Mouse (Mus musculus) intestine, embryonic 16.5 days (tissue): ENCODE results near the gene Lck. TPM values are rescaled to one million over a fixed set of nuclear protein-coding genes. Genes with fewer than 3 reads are reported as not detected.

Experiments used
- ATAC-seq: fragments of 200-750 bp; cut with Nextera tagmentation; 2 replicates; pipeline ENCODE4 v1.8.0; 2017; ENCODE audit warnings: moderate TSS enrichment, moderate library complexity
- H3K27ac ChIP-seq: fragments of 300-500 bp; sonication (generic); 2 replicates; pipeline ENCODE4 v1.5.1; 2014; ENCODE audit warnings: mild to moderate bottlenecking, low read length
- H3K27me3 ChIP-seq: fragments of 300-500 bp; sonication (generic); replicated peaks from 2 replicates; pipeline ENCODE4 v1.6.1; 2014; ENCODE audit warnings: low read length, control low read depth, mixed read lengths; ENCODE audit not compliant: control insufficient read depth, insufficient read depth
- H3K36me3 ChIP-seq: fragments of 300-500 bp; sonication (generic); 2 replicates; pipeline ENCODE4 v1.6.1; 2014; ENCODE audit warnings: low read length, control low read depth; ENCODE audit not compliant: control insufficient read depth, insufficient read depth
- H3K4me1 ChIP-seq: fragments of 300-500 bp; sonication (generic); 2 replicates; pipeline ENCODE4 v1.6.1; 2014; ENCODE audit warnings: low read length, control low read depth, mixed read lengths; ENCODE audit not compliant: control insufficient read depth, insufficient read depth
- H3K4me2 ChIP-seq: fragments of 300-500 bp; sonication (generic); 2 replicates; pipeline ENCODE4 v1.6.1; 2014; ENCODE audit warnings: low read depth, low read length, control low read depth
- H3K4me3 ChIP-seq: fragments of 300-500 bp; sonication (generic); 2 replicates; pipeline ENCODE4 v1.5.1; 2014; ENCODE audit warnings: mild to moderate bottlenecking, low read length
- H3K9ac ChIP-seq: fragments of 300-500 bp; sonication (generic); 2 replicates; pipeline ENCODE4 v1.6.1; 2014; ENCODE audit warnings: low read depth, low read length
- H3K9me3 ChIP-seq: fragments of 300-500 bp; sonication (generic); 2 replicates; pipeline ENCODE4 v1.6.1; 2016; ENCODE audit warnings: low read length, control low read depth; ENCODE audit not compliant: control insufficient read depth
- WGBS: fragments of 180-500 bp; shearing (Covaris S2); extraction: QIAGEN DNeasy Blood & Tissue Kit; methylation state at CpG from one replicate; pipeline ENCODE4 v1.1.7; 2014; 5-methylcytosine and 5-hydroxymethylcytosine counted together
- polyA plus RNA-seq: library from polyadenylated mRNA; unstranded; fragments of >200 nt; fragmentation: Nextera tagmentation; extraction: Ambion mirVana; gene quantifications from 2 replicates; pipeline ENCODE4 v1.2.1, GENCODE M21; 2015

The Lck gene
- polyA plus RNA-seq, 1 experiment from 2014 or later, result 7.9 TPM

DNA sequence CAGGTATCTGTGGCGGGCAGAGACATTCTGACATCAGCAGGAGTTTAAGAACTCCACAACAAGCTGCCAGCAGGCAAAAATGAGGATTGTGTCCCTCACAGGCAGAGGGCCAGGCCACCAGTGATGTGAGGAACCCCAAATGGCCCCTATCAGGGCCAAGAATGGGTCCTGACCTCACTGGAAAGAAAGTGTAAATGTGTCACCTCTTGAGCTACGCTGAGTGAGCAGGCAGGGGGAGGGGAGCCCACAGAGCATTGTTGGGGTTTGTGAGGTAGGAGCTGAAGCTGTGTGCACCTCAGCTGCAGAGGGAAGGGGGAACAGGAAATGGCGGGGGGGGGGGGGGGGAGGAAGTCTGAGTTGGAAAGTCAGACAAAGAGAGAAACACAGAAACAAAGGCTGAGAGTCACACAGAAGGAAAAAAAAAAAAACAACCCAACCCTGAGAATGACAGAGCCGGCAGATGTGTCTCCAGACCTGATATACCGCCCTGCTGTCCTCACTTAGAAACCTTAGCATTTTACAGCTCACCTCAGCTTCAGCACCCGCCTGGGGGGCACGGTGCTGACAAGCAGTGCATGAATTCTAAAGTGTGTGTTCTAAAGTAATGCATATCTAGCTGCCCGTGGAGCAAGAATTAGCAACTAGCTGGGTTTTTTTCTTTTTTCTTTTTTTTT, 1.9 kb upstream of the Lck start:
- no peak overlapping the region for H3K4me3 ChIP-seq
- no peak overlapping the region for H3K27ac ChIP-seq
- no peak overlapping the region for H3K9ac ChIP-seq
- no peak overlapping the region for H3K4me2 ChIP-seq
- H3K27me3 ChIP-seq, result no peaks in the 10 kb centered on the region
- H3K36me3 ChIP-seq, result no peaks in the 10 kb centered on the region
- no peaks in the 10 kb centered on the region for H3K4me1 ChIP-seq
- no peaks in the 10 kb centered on the region for H3K9me3 ChIP-seq
- ATAC-seq, result peak; percentile 46; the same call in 1 of the 2 replicates
- WGBS, result 47% methylated on average over 7 of the region's 8 CpGs

DNA sequence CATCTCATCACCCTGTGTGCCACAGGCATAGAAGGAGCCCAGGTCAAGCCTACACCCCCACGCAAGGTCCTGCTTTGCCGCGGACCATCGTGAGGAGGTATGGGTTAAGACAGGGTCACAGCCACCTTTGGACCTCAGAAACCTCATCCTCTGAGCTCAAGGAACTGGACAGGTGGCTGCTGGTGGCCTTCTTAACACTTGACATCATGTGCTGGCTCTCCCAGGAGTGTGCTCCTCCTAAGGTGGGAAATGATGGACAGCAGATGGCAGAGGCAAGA, 409 bp downstream of the Lck start:
- no peak overlapping the region for H3K9ac ChIP-seq
- WGBS, result 94% methylated on average over 4 of the region's 4 CpGs
- no peaks in the 10 kb centered on the region for H3K4me1 ChIP-seq
- no peak overlapping the region for H3K4me2 ChIP-seq
- H3K27me3 ChIP-seq, result no peaks in the 10 kb centered on the region
- H3K36me3 ChIP-seq, result no peaks in the 10 kb centered on the region
- H3K9me3 ChIP-seq, result no peaks in the 10 kb centered on the region
- no peak overlapping the region for H3K4me3 ChIP-seq
- ATAC-seq, result no peak
- H3K27ac ChIP-seq, result no peak overlapping the region

DNA sequence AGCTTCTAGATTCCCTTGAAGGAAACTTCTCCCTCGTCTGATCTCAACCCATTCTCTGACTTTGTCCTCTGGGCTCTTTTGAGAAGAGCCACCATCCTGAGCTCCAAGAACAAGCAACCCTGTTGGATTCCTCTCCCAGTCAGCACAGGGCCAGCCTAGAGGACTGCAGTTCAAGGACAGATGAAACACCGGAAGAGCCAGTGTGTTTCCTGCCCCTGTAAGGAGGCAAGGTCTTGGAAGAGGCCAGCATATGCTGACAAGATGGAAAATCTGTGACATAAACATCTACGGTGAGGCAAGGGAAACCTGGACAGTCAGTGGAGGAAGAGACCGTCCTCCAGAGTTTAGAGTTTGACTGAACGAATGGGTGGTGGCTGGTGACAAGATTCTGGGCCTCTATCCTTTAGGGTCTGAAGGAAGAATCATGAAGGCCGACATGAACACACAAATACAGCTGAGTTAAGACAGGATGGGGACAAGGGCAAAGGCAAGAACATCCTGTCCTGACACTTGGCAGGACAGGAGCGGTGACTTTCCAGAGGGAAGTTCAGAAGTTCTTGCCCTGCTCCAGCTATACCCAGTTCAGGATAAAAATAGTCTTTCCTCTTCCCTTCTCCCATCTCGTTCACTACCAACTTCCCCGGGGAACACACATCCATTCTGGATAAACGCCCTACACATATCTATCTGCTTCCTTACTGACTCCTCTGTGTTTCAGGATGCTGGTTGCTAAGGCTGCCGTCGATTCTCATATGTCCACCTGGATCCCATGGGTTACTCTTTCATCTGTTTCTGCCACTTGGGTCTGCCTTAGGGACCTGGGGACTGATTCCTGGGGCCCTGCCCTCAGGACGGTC, 977 bp downstream of the Lck start:
- Histone ChIP-seq H3K9ac (no peak overlapping the region), H3K36me3 (no peaks in the 10 kb centered on the region), H3K4me1 (no peaks in the 10 kb centered on the region), H3K4me3 (no peak overlapping the region), H3K4me2 (no peak overlapping the region), H3K27me3 (no peaks in the 10 kb centered on the region), H3K9me3 (no peaks in the 10 kb centered on the region), H3K27ac (no peak overlapping the region)
- no peak for ATAC-seq
- WGBS, result 73% methylated on average over 13 of the region's 13 CpGs

DNA sequence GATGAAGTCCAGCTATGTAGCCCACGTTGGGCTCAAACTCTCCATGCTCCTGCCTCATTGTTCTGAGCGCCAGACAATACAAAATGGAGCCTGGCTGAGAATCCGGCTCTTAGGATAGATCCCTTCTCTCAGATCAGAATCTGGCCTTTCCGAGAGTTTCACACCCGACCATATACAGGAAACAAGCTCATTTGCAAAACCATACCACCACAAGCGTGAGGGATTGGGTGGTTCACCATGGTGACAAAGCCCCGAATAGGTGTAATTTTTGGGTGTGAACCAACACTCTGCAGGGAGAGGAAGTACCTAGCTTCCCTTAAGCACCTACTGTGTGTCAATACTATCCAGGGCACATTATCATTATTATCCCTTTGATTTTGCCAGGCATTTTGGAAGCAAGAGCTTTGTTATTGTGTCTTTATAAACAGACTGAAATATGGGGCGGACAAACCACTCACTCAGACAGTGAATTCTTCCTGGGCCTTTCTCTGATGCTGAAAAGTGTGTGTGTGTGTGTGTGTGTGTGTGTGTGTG, 1.8 kb downstream of the Lck start:
- no peaks in the 10 kb centered on the region for H3K4me1 ChIP-seq
- no peaks in the 10 kb centered on the region for H3K27me3 ChIP-seq
- WGBS, result 73% methylated on average over 8 of the region's 8 CpGs
- H3K9ac ChIP-seq, result no peak overlapping the region
- no peak overlapping the region for H3K4me3 ChIP-seq
- ATAC-seq, result no peak
- H3K36me3 ChIP-seq, result no peaks in the 10 kb centered on the region
- no peaks in the 10 kb centered on the region for H3K9me3 ChIP-seq
- H3K27ac ChIP-seq, result no peak overlapping the region
- no peak overlapping the region for H3K4me2 ChIP-seq

DNA sequence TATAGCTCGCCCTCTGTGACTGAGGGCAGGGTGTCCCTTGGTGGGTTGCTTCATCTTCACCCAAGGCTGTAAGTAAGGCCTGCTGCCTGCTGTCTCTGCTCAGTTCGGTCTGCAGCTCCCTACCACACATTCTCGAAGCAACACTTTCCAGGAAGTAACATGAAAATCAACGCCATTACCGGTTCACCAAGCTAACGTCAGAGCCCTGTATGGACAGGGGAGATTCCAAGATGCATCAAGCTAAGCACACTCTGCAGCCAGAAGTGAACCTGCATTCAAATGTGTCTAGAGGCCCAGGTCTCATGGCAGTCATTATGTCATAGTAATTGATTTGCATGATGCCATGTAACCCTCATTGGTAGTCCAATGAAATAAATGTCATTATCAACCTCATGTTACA, 3.4 kb downstream of the Lck start:
- Histone ChIP-seq H3K9ac (no peak overlapping the region), H3K27ac (no peak overlapping the region), H3K4me3 (no peak overlapping the region), H3K27me3 (no peaks in the 10 kb centered on the region), H3K4me1 (no peaks in the 10 kb centered on the region), H3K36me3 (no peaks in the 10 kb centered on the region), H3K9me3 (no peaks in the 10 kb centered on the region), H3K4me2 (no peak overlapping the region)
- WGBS, result 85% methylated on average over 6 of the region's 6 CpGs
- ATAC-seq, result no peak

DNA sequence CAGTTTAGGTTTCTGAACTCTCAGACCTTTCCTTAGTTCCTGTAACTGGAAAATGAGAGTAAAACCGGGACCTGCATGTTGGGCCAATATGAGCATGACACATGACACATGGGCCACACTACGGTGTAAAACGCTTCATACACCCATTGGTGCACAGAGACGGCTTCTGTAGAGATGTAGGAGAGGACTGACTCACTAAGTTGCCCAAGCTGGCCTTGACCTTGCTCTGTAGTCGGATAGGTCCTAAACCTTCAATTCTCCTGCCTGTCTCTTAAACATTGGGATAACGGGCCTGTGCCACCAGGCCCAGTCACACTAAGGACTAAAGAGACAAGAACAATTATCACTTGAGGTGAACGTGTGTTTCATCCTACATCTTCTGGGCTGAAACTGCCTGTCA, 5.1 kb downstream of the Lck start:
- Histone ChIP-seq H3K4me3 (no peak overlapping the region), H3K27ac (no peak overlapping the region), H3K9ac (no peak overlapping the region), H3K27me3 (no peaks in the 10 kb centered on the region), H3K4me1 (peaks cover 4% of the 10 kb centered on the region; the same call in 1 of the 2 replicates), H3K4me2 (no peak overlapping the region), H3K9me3 (no peaks in the 10 kb centered on the region), H3K36me3 (no peaks in the 10 kb centered on the region)
- 93% methylated on average over 7 of the region's 7 CpGs for WGBS
- no peak for ATAC-seq

DNA sequence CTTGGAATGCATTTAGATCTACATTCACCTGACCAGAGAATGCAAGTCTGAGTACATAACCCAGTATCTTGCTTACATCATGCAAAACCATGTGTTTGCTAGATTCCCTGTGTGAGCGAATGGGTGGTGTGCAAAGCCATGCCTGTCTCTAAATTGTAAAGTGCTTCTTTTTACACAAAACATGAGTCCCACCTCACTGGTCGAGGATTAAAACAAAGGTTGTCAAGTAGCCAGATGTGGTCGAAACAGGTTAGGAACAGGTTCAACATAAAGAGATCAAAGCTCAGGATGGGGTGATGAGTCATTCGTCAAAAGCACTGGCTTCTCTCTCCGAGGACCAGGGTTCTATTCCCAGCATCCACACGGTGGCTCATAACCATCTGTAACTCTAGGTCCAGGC, 8.3 kb downstream of the Lck start:
- Histone ChIP-seq H3K9ac (no peak overlapping the region), H3K4me1 (peaks cover 6% of the 10 kb centered on the region; the same call in 1 of the 2 replicates), H3K36me3 (no peaks in the 10 kb centered on the region), H3K27me3 (no peaks in the 10 kb centered on the region), H3K4me3 (no peak overlapping the region), H3K9me3 (no peaks in the 10 kb centered on the region), H3K27ac (no peak overlapping the region), H3K4me2 (no peak overlapping the region)
- WGBS, result 81% methylated on average over 6 of the region's 6 CpGs
- no peak for ATAC-seq

DNA sequence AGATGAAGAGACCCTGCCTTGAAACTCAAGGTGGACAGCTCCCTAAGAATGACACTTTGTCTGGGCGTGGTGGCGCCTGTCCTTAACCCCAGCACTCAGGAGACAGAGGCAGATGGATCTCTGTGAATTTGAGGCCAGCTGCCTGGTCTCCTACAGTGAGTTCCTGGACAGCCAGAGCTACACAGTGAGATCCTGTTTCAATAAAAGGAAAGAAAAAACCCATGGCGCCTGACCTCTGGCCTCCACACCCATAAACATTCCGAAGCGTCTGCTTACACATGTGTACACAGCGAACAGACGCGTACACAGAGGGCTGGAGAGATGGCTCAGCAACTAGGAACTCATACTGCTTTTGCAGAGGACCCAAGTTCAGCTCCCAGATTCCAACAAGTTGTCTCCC, 9.7 kb downstream of the Lck start:
- no peaks in the 10 kb centered on the region for H3K9me3 ChIP-seq
- no peaks in the 10 kb centered on the region for H3K27me3 ChIP-seq
- no peak overlapping the region for H3K4me2 ChIP-seq
- peak; percentile 74 for ATAC-seq
- H3K36me3 ChIP-seq, result no peaks in the 10 kb centered on the region
- peaks cover 6% of the 10 kb centered on the region; the same call in 1 of the 2 replicates for H3K4me1 ChIP-seq
- H3K27ac ChIP-seq, result 0 out of 2 replicates have a peak overlapping the region, but pooled peaks have one; percentile 17
- no peak overlapping the region for H3K4me3 ChIP-seq
- 16% methylated on average over 8 of the region's 8 CpGs for WGBS
- H3K9ac ChIP-seq, result no peak overlapping the region

DNA sequence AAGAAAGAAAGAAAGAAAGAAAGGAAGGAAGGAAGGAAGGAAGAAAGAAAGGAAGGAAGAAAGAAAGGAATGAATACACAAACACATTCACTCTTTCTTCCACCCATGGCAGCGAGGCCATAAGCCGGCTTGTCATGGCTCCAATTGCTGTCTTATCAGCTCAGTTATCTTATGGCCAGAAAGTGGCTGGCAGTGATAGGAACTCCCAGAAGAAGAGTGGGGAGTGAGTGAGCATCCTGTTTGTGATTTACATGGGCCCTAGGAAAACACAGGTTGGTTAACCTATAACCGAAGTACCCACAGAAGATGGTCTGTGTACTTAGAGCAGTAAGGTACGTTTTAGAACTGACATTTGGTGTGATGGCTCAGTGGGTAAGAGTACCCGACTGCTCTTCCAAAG, 12.3 kb downstream of the Lck start:
- Histone ChIP-seq H3K4me3 (no peak overlapping the region), H3K27me3 (no peaks in the 10 kb centered on the region), H3K4me1 (peaks cover 14% of the 10 kb centered on the region), H3K9me3 (no peaks in the 10 kb centered on the region), H3K4me2 (no peak overlapping the region), H3K36me3 (no peaks in the 10 kb centered on the region), H3K27ac (no peak overlapping the region), H3K9ac (no peak overlapping the region)
- 66% methylated on average over 5 of the region's 5 CpGs for WGBS
- ATAC-seq, result no peak
